In genomic region chr13:47666956-47667701, GRCm38 (mm10) we compare ENCODE assay signal across 9 mouse cellular contexts.
DNase-seq lines count a peak whose midpoint lies in the region; ATAC-seq and TF ChIP-seq lines count a peak whose summit lies in the region.
"Had no signal": no experiment of that assay in that cellular context is flagged by ENCODE, and none has a peak within 500 bp of the region (broad histone marks: within the 10 kb centered on the region; RNA-seq: fewer than 3 reads in every experiment).

No protein-coding gene starts in this region.

- no peak for TF ChIP-seq EP300 in lung, postnatal 0 days (IDR thresholded peaks at IDR 0.05)

- H3K4me1 ChIP-seq in hindbrain, embryonic 10.5 days (replicated peaks), result peaks cover 8% of the 10 kb centered on the region
- no peaks in the 10 kb centered on the region for H3K4me1 ChIP-seq in lung, postnatal 0 days (ENCODE audit: insufficient read depth, low read depth, low read length)
- H3K4me1 ChIP-seq: liver, embryonic 15.5 days had no signal

- H3K9ac ChIP-seq in lung, postnatal 0 days (replicated peaks; ENCODE audit: low read depth), result no peak overlapping the region
- H3K9ac ChIP-seq: liver, embryonic 15.5 days had no signal

- H3K4me2 ChIP-seq in lung, postnatal 0 days (replicated peaks; ENCODE audit: low read depth, low read length), result no peak overlapping the region
- H3K4me2 ChIP-seq: liver, embryonic 15.5 days had no signal

- 0 out of 2 replicates have a peak overlapping the region, but pooled peaks have one; percentile 16 for H3K4me3 ChIP-seq in hindbrain, embryonic 10.5 days
- no peak overlapping the region for H3K4me3 ChIP-seq in lung, postnatal 0 days (ENCODE audit: low read depth, low read length)
- H3K4me3 ChIP-seq: liver, embryonic 15.5 days had no signal

- no peaks in the 10 kb centered on the region for H3K36me3 ChIP-seq in hindbrain, embryonic 10.5 days
- no peaks in the 10 kb centered on the region for H3K36me3 ChIP-seq in lung, postnatal 0 days (ENCODE audit: insufficient read depth, low read length)
- H3K36me3 ChIP-seq: liver, embryonic 15.5 days had no signal

- WGBS in hindbrain, embryonic 10.5 days, result 29% methylated on average over 13 of the region's 13 CpGs
- 27% methylated on average over 13 of the region's 13 CpGs for WGBS in lung, postnatal 0 days

- peak; percentile 93 for TF ChIP-seq CTCF in lung, postnatal 0 days (IDR thresholded peaks at IDR 0.05)

- ATAC-seq in lung, postnatal 0 days, result peak; percentile 49

- DNase-seq in WW6 (ENCODE audit: low read depth, low spot score), result peak; percentile 54
- peak; percentile 98 to 99 for DNase-seq in cerebellum, postnatal 14 days
- peak; percentile 75 to 85 for DNase-seq in frontal cortex, postnatal 14 days (ENCODE audit: low spot score in 2 of 2)
- DNase-seq in hindbrain, embryonic 10.5 days (ENCODE audit: low spot score), result peak; percentile 88
- peak; percentile 71 for DNase-seq in layer of hippocampus, adult 9-10 months (ENCODE audit: low spot score)
- DNase-seq in lung, postnatal 0 days (ENCODE audit: low spot score), result peak; percentile 94
- DNase-seq in right cerebral cortex, adult 18-20 months, result peak; percentile 88
- DNase-seq in urinary bladder, postnatal 36 days (ENCODE audit: low spot score in 2 of 2), result peak; percentile 87 to 91

- peak overlapping the region; percentile 77 for H3K27ac ChIP-seq in hindbrain, embryonic 10.5 days
- H3K27ac ChIP-seq in lung, postnatal 0 days (ENCODE audit: low read length), result no peak overlapping the region
- H3K27ac ChIP-seq: liver, embryonic 15.5 days had no signal

- no peaks in the 10 kb centered on the region for H3K27me3 ChIP-seq in hindbrain, embryonic 10.5 days (ENCODE audit: insufficient read depth, poor library complexity, severe bottlenecking)
- no peaks in the 10 kb centered on the region for H3K27me3 ChIP-seq in lung, postnatal 0 days (replicated peaks; ENCODE audit: insufficient read depth, low read length)
- H3K27me3 ChIP-seq: liver, embryonic 15.5 days had no signal

- no peaks in the 10 kb centered on the region for H3K9me3 ChIP-seq in hindbrain, embryonic 10.5 days
- H3K9me3 ChIP-seq in lung, postnatal 0 days (ENCODE audit: low read length), result no peaks in the 10 kb centered on the region
- H3K9me3 ChIP-seq: liver, embryonic 15.5 days had no signal
